Mouse (Mus musculus): ENCODE results near the gene Cfap298. TPM values are rescaled to one million over a fixed set of nuclear protein-coding genes. Genes with fewer than 3 reads are reported as not detected.

Gene Cfap298
- 35.2 and 37.0 TPM in 2 replicates for polyA plus RNA-seq (2015; fragmentation: Nextera tagmentation; extraction: Ambion mirVana)

DNA sequence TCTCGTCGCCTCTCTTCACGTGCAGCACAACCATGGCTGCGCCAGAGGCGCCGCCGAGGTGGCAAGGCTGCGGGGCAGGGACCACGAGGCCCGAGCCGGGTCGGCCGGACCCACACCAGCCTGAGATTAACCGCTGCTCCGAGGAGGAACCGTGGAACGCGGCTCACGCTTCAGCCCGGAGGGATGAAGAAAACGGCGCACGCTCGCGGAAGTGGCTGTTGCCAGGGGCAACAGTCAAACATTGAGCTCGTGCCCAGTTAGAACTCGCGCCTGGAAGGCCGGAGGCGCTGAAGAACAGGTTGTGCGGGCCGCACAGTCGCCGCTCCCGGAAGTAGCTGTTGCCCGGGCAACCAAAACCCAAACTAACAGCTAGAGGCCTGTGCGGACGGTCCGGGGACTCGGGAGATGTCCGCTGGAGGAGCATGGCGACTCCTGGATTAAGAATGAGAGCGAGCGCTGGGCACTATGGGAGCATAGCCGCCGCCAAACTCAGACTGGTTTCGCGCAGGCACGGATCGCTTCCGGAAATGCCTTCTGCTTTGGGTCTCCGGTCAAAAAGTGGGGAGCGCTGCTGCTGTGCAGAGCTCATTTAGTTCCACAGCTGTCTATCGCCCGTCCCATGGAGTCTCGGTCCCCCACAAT is at the start of gene Cfap298:
TSS of gene Cfap298 (minus strand) at position 428 of the 642 bp plus-strand sequence.
- Histone ChIP-seq H3K9me3 (no peaks in the 10 kb centered on the region), H3K4me1 (0 out of 2 replicates have a peak, but pooled peaks cover 2% of the 10 kb centered on the region), H3K27me3 (no peaks in the 10 kb centered on the region), H3K9ac (peak within 1 kb of the TSS; percentile 81), H3K27ac (peak within 1 kb of the TSS; percentile 76), H3K4me3 (peak within 1 kb of the TSS; percentile 81), H3K36me3 (peaks cover 7% of the 10 kb centered on the region), H3K4me2 (replicated peaks) (peak within 1 kb of the TSS; percentile 80)
- ATAC-seq (ENCODE audit: low FRiP score, low read depth), result peak; percentile 97
- WGBS, result under 1% methylated on average over 56 of the region's 56 CpGs

DNA sequence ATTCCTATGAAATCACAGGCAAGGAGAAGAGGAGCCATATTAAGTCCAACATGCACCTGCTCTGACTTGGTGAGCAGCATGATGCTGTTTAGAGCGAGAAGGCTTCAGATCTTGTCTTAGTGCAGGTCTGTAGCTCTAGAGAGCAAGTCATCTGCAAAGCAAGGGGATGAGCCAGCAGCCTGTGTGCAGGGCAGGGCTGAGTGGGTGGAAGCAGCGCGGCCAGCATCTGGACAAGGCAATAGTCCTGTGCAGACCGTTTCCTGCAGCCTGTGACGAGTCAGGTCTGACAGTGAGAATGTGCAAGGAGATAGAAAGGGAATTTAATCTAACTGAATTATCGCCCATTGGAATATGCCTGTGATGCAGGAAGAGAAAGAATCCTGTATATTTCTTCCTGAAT is 36.1 kb upstream of the Cfap298 start:
- H3K4me1 ChIP-seq, result no peaks in the 10 kb centered on the region
- no peak overlapping the region for H3K9ac ChIP-seq
- H3K4me2 ChIP-seq (replicated peaks), result no peak overlapping the region
- H3K4me3 ChIP-seq, result no peak overlapping the region
- H3K9me3 ChIP-seq, result no peaks in the 10 kb centered on the region
- no peaks in the 10 kb centered on the region for H3K27me3 ChIP-seq
- peaks cover 29% of the 10 kb centered on the region for H3K36me3 ChIP-seq
- no peak overlapping the region for H3K27ac ChIP-seq
- ATAC-seq (ENCODE audit: low FRiP score, low read depth), result no peak
- 86% methylated on average over 6 of the region's 6 CpGs for WGBS

DNA sequence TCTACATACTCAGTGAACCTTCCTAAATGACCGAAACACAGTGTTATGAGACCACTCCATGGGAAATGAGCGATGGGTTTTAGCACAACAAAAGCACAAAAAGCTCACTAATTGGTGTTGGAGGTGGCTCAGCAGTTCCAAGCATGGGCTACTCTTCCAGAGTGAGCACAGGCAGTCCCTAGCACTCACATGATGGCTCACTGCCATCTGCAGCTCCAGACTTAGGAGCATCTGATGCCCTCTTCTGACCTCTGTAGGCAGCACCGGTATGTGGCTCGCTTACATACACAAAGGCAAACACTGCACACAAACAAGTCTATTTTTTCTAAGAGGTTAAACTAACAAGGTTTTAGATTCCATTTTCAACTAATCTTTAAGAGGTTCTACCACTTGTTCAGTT is 31.3 kb upstream of the Cfap298 start:
- ATAC-seq (ENCODE audit: low FRiP score, low read depth), result no peak
- Histone ChIP-seq H3K9ac (no peak overlapping the region), H3K27me3 (no peaks in the 10 kb centered on the region), H3K9me3 (no peaks in the 10 kb centered on the region), H3K27ac (no peak overlapping the region), H3K4me1 (no peaks in the 10 kb centered on the region), H3K36me3 (peaks cover 35% of the 10 kb centered on the region), H3K4me3 (no peak overlapping the region), H3K4me2 (replicated peaks) (no peak overlapping the region)
- WGBS, result 87% methylated on average over 4 of the region's 4 CpGs

DNA sequence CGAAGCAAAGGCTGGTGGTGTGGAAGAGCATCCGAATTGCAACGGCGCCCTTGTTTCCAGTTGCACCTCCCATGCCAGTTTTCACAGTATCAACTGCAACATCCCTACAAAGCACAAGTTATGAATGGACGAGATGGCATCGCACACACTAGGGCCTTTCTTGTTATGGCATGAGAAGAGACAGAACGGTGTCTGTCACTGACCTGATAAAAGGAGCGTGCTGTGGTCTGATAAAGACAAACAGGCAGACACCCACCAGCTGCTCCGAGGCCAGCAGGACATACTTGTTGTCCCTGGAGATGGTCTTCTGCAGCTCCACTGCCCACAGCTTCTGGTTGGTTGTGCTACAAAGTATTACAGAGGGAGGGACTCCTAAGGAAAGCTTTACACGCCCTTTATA is 29.4 kb upstream of the Cfap298 start:
- no peak for ATAC-seq (ENCODE audit: low FRiP score, low read depth)
- Histone ChIP-seq H3K4me2 (replicated peaks) (no peak overlapping the region), H3K27me3 (no peaks in the 10 kb centered on the region), H3K4me3 (no peak overlapping the region), H3K9ac (no peak overlapping the region), H3K9me3 (no peaks in the 10 kb centered on the region), H3K27ac (no peak overlapping the region), H3K4me1 (no peaks in the 10 kb centered on the region), H3K36me3 (peaks cover 30% of the 10 kb centered on the region)
- 90% methylated on average over 10 of the region's 10 CpGs for WGBS

DNA sequence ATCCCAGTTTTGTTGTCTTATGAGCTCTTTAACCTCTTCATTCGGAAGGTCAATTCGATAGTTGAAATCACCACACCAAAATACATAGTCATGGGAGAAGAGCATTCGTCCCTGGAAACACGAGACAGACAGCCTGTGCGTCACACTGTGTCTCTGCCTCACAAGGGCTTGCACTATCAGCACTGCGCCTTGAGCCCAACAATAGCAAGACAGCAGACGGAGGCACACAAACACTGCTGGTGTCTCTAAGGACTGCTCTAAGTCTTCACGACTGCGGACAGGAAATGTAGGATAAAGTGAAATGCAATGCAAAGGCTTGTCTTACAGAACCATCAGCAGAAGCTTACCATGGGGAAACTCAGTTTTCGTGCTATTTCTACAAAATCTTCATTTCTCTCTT is 29.0 kb upstream of the Cfap298 start:
- no peak for ATAC-seq (ENCODE audit: low FRiP score, low read depth)
- no peak overlapping the region for H3K9ac ChIP-seq
- no peaks in the 10 kb centered on the region for H3K27me3 ChIP-seq
- 92% methylated on average over 10 of the region's 10 CpGs for WGBS
- no peaks in the 10 kb centered on the region for H3K9me3 ChIP-seq
- H3K4me2 ChIP-seq (replicated peaks), result no peak overlapping the region
- no peak overlapping the region for H3K4me3 ChIP-seq
- H3K36me3 ChIP-seq, result peaks cover 26% of the 10 kb centered on the region
- H3K27ac ChIP-seq, result no peak overlapping the region
- H3K4me1 ChIP-seq, result no peaks in the 10 kb centered on the region

DNA sequence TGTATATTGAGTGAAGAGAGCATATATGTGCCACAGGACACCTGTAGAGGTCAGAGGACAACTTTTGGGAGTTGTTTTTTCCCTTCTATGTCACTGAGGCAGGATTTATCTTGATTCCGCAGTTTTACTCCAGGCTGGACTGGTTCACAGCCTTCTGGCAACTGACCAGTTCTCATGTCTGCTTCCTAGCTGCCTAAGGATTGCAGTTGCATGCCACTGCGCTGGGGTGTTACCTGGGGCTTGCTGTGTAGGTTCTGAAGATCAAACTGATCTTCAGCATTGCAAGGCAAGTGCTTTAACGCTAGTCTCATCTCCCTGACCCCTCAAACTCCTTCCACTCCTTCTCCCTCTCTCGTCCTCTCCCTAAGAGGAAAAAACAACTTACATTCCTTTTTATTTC is 28.3 kb upstream of the Cfap298 start:
- no peak overlapping the region for H3K9ac ChIP-seq
- peaks cover 22% of the 10 kb centered on the region for H3K36me3 ChIP-seq
- H3K4me3 ChIP-seq, result no peak overlapping the region
- H3K27me3 ChIP-seq, result no peaks in the 10 kb centered on the region
- 92% methylated on average over 4 of the region's 4 CpGs for WGBS
- no peaks in the 10 kb centered on the region for H3K4me1 ChIP-seq
- H3K9me3 ChIP-seq, result no peaks in the 10 kb centered on the region
- no peak overlapping the region for H3K4me2 ChIP-seq (replicated peaks)
- no peak for ATAC-seq (ENCODE audit: low FRiP score, low read depth)
- H3K27ac ChIP-seq, result no peak overlapping the region

DNA sequence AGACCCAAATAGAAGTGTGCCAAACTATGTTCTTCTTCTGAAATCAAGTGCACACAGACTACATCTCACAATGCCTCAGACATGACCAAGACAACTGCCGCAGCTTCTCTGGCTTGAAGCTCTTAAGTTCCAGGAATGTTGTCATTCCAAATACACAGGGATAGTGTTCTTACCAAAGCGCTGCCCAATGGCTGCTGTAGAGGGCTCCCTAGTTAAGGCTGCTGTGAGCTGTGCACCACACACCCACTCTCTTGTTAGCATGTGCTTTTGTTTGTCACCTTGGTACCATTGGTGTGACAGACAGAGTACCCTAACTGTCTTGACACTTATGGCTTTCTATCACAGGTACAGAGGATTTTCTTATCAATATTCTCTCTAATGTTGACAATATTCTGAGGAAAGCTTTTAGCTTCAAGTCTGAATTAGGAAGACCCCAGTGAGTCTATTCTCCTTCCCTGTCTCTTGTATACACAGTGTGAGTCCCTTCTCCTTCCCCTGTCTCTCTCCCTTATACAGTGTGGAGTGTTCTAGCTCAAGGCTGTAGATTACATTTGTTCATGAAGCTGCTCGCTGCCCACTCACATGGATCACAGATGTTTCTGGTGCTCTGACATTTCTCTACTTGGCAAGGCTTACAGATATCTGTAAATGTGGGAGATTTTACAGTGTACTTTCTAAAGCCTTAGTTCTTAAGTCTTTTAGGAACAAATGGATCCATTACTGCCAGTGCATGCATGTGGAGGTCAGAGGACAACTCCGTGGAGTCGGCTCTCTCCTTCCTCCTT is 23.6 kb upstream of the Cfap298 start:
- 84% methylated on average over 5 of the region's 5 CpGs for WGBS
- H3K4me2 ChIP-seq (replicated peaks), result no peak overlapping the region
- no peak overlapping the region for H3K27ac ChIP-seq
- no peak overlapping the region for H3K9ac ChIP-seq
- no peaks in the 10 kb centered on the region for H3K9me3 ChIP-seq
- H3K4me3 ChIP-seq, result no peak overlapping the region
- ATAC-seq (ENCODE audit: low FRiP score, low read depth), result no peak
- no peaks in the 10 kb centered on the region for H3K27me3 ChIP-seq
- 0 out of 2 replicates have a peak, but pooled peaks cover 2% of the 10 kb centered on the region for H3K4me1 ChIP-seq
- H3K36me3 ChIP-seq, result peaks cover 12% of the 10 kb centered on the region

DNA sequence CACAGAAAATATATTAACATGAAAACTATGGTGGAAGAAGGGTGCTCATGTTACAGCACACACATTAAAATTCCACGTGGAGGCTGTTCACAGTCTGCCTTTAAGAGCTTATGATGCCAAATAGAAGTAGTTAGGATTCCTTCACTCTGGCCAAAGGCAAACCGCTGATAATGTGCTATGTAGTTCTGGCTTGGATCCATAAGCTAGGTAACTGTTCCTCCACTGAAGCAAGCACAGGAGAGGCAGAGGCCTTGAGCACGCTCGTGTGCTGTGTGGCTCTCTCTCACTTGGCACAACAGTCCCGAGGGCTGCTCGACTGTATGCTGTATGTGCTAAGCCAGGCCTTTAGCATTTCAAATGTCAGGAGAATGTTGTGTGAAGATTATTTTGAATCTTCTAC is 20.6 kb upstream of the Cfap298 start:
- Histone ChIP-seq H3K27ac (no peak overlapping the region), H3K9me3 (no peaks in the 10 kb centered on the region), H3K4me2 (replicated peaks) (no peak overlapping the region), H3K4me3 (no peak overlapping the region), H3K9ac (no peak overlapping the region), H3K4me1 (0 out of 2 replicates have a peak, but pooled peaks cover 2% of the 10 kb centered on the region), H3K27me3 (no peaks in the 10 kb centered on the region), H3K36me3 (peaks cover 26% of the 10 kb centered on the region)
- ATAC-seq (ENCODE audit: low FRiP score, low read depth), result no peak
- WGBS, result 64% methylated on average over 6 of the region's 6 CpGs

DNA sequence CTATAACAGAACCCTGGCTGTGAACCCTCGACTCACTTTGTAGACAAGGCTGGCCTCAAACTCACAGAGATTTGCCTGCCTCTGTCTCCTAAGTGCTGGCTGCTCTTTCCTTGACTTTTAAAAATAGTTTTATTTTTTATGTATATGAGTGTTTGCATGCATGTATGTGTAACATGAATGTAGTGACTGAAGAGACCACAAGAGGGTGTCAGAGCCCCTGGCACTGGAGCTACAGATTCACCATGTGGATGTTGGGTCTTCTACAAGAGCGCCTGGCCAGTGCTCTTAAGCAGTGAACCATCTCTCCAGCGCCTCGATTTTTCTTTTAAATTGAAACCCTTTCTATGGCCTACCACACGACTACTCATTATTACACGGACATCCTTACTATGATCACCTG is 18.9 kb upstream of the Cfap298 start:
- no peaks in the 10 kb centered on the region for H3K27me3 ChIP-seq
- H3K27ac ChIP-seq, result no peak overlapping the region
- no peak overlapping the region for H3K9ac ChIP-seq
- ATAC-seq (ENCODE audit: low FRiP score, low read depth), result no peak
- no peak overlapping the region for H3K4me2 ChIP-seq (replicated peaks)
- 0 out of 2 replicates have a peak, but pooled peaks cover 2% of the 10 kb centered on the region for H3K4me1 ChIP-seq
- no peak overlapping the region for H3K4me3 ChIP-seq
- H3K36me3 ChIP-seq, result peaks cover 30% of the 10 kb centered on the region
- H3K9me3 ChIP-seq, result no peaks in the 10 kb centered on the region
- 89% methylated on average over 6 of the region's 6 CpGs for WGBS

DNA sequence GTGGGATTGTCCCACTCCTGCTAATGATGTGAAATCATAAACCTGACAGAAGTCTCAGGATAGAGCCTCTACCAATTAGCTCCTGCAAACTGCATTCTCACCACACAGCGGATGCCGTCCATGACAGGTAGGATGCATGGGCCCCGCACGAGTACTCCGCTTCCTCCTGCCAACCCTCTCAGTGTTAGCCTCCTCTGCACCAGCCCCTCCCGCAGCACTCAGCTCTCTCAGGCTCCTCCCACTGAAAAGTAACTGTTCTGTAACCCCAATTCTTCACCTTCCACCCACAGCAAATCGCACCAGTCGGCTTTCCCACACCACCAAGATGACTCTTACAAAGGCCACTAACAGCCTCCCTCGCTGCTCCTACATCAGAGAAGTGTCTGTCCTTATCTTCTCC is 18.2 kb upstream of the Cfap298 start:
- H3K27ac ChIP-seq, result no peak overlapping the region
- no peak overlapping the region for H3K9ac ChIP-seq
- ATAC-seq (ENCODE audit: low FRiP score, low read depth), result no peak
- no peaks in the 10 kb centered on the region for H3K27me3 ChIP-seq
- H3K4me2 ChIP-seq (replicated peaks), result no peak overlapping the region
- peaks cover 30% of the 10 kb centered on the region for H3K36me3 ChIP-seq
- WGBS, result 90% methylated on average over 9 of the region's 9 CpGs
- no peak overlapping the region for H3K4me3 ChIP-seq
- H3K4me1 ChIP-seq, result 0 out of 2 replicates have a peak, but pooled peaks cover 2% of the 10 kb centered on the region
- H3K9me3 ChIP-seq, result no peaks in the 10 kb centered on the region

DNA sequence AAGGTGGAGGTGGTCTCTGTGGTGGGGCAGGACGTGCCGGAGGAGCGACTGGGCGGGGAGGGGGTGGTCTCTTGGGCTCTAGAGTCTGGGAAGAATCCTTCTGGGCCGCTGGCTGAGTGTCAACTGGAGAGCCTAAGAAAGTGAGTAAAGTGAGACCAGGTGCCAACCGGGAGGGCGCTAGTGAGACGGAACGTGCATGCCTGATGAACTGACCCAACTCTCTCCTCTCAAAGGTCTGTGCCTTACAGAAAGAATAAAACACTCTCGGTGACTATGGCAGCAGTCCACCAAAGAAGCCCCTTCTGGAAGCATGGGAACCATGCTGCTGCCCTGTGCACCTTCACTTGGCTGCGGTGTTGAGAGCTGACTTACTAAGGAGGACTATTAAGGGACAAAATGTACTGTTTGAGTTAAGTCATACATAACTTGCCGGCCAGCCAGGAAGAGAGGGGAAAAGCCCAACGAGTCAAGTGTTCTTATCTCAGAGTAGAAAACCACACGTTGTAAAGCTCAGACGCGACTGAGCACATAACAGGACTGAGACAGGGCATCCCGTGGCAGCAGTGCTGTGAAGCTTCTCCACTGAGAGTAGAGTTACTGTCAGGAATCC is 15.5 kb upstream of the Cfap298 start:
- 55% methylated on average over 17 of the region's 17 CpGs for WGBS
- Histone ChIP-seq H3K9me3 (no peaks in the 10 kb centered on the region), H3K27ac (no peak overlapping the region), H3K27me3 (no peaks in the 10 kb centered on the region), H3K36me3 (peaks cover 36% of the 10 kb centered on the region), H3K4me1 (no peaks in the 10 kb centered on the region), H3K9ac (no peak overlapping the region), H3K4me3 (no peak overlapping the region), H3K4me2 (replicated peaks) (no peak overlapping the region)
- ATAC-seq (ENCODE audit: low FRiP score, low read depth), result no peak

DNA sequence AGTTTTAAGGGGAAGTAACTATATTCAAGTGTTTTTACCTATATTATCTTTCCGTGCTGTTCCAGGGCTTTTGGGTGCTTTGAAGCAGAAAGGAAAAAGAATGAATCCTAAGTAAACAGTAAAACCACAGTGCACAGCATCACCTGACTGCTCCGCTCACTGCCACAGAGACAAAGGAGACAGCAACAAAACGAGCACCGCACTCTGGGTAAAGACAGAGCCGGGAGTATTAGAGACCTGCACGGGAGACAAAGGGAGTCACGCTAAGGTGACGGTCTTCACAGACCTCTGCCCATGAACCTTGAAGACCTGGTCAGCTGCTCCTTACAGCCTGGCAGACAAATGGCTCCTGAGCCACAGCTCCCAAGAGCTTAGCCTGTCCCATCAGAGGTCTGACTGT is 12.1 kb upstream of the Cfap298 start:
- no peak overlapping the region for H3K9ac ChIP-seq
- no peak overlapping the region for H3K4me3 ChIP-seq
- no peaks in the 10 kb centered on the region for H3K4me1 ChIP-seq
- ATAC-seq (ENCODE audit: low FRiP score, low read depth), result no peak
- H3K4me2 ChIP-seq (replicated peaks), result no peak overlapping the region
- no peaks in the 10 kb centered on the region for H3K9me3 ChIP-seq
- H3K27me3 ChIP-seq, result no peaks in the 10 kb centered on the region
- WGBS, result 87% methylated on average over 8 of the region's 8 CpGs
- H3K36me3 ChIP-seq, result peaks cover 30% of the 10 kb centered on the region
- no peak overlapping the region for H3K27ac ChIP-seq

All from limb, embryonic 13.5 days (tissue).